Mouse (Mus musculus) cerebellum, adult 2 months (tissue): ENCODE results near the gene Mrps33.

Experiments used
- CTCF ChIP-seq: fragments of 200-500 bp; IDR thresholded peaks from 2 replicates; pipeline ENCODE4 v1.5.1; 2011; ENCODE audit warnings: low read depth, mild to moderate bottlenecking, control low read depth, low read length, moderate library complexity, borderline replicate concordance; ENCODE audit not compliant: insufficient read depth
- POLR2A ChIP-seq: fragments of 200-500 bp; IDR thresholded peaks from 2 replicates; pipeline ENCODE4 v1.6.1; 2011; ENCODE audit warnings: low read length, control low read depth, borderline replicate concordance; ENCODE audit not compliant: insufficient read depth

DNA sequence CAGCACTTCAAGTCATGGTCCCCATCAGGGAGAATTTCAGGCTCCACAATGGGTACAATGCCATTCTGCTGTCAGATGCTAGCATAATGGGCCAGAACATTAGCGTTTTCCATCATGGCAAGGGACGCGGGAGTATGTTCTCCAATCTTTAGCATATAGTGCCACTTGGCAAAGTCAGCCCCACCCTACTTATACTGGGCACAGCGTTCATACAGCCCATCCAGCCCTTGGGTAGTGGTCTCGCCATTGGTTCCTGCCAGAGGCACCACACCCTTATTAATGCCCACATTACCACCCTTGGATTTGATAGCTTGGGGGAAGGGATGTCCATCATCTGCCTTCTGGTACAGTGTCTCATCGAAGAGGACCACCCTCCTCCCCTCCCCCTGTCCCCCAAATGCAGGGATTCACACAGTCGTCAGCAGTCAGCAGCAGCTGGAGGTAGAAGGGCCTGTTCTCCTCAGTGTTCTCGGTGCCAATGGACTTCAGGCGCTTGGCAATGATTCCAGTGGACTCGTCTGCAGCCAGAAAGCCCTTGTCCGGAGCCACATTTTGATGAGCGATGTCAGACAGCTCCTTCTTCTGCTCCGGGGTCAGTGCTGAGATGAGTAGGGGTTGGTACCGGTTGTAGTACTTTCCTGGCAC lies 33.0 kb upstream of the Mrps33 start:
- TF ChIP-seq POLR2A: no peak
- no peak for TF ChIP-seq CTCF
